Mouse (Mus musculus): ENCODE measurements around the gene Trpd52l3. TPM values are rescaled to one million over a fixed set of nuclear protein-coding genes. Genes with fewer than 3 reads are reported as not detected.
A peak's percentile ranks its signal among the peaks of the same experiment; 100 is the strongest.

The Trpd52l3 gene
- not detected for total RNA-seq (2021)
- long read RNA-seq, experiment 1 = 0 reads
- long read RNA-seq, experiment 2 = 0 reads

- no peak within 1 kb of the TSS for H3K27ac ChIP-seq
- no peak within 1 kb of the TSS for H3K4me3 ChIP-seq
- no peak for TF ChIP-seq CTCF (conservative IDR thresholded peaks at IDR 0.05)
- DNase-seq (ENCODE audit: low spot score in 2 of 2) = no peak
Observed at GRCm38 (mm10) chr19:30003621-30004020, at the start of gene Trpd52l3. TSS of gene Trpd52l3 (plus strand) at chr19:30003790.

- no peak for TF ChIP-seq CTCF (conservative IDR thresholded peaks at IDR 0.05)
- H3K4me3 ChIP-seq = no peak overlapping the region
- DNase-seq (ENCODE audit: low spot score in 2 of 2) = no peak
Observed at GRCm38 (mm10) chr19:29953833-29954232, 49.8 kb upstream of the Trpd52l3 start.

GRCm38 (mm10) chr19:29955454-29955853 is 48.1 kb upstream of the Trpd52l3 start:
- H3K4me3 ChIP-seq = no peak overlapping the region
- TF ChIP-seq CTCF (conservative IDR thresholded peaks at IDR 0.05) = no peak

More at GRCm38 (mm10) chr19:29953833-29954232, 49.8 kb upstream of the Trpd52l3 start:
- no peak overlapping the region for H3K27ac ChIP-seq

GRCm38 (mm10) chr19:29960906-29961305 is 42.7 kb upstream of the Trpd52l3 start:
- DNase-seq (ENCODE audit: low spot score in 2 of 2) = no peak
- no peak for TF ChIP-seq CTCF (conservative IDR thresholded peaks at IDR 0.05)
- Histone ChIP-seq H3K4me3 (no peak overlapping the region), H3K27ac (no peak overlapping the region)

More at GRCm38 (mm10) chr19:29955454-29955853, 48.1 kb upstream of the Trpd52l3 start:
- no peak overlapping the region for H3K27ac ChIP-seq
- no peak for DNase-seq (ENCODE audit: low spot score in 2 of 2)

- TF ChIP-seq CTCF (conservative IDR thresholded peaks at IDR 0.05) = no peak
Observed at GRCm38 (mm10) chr19:29961842-29962241, 41.7 kb upstream of the Trpd52l3 start.

DNA sequence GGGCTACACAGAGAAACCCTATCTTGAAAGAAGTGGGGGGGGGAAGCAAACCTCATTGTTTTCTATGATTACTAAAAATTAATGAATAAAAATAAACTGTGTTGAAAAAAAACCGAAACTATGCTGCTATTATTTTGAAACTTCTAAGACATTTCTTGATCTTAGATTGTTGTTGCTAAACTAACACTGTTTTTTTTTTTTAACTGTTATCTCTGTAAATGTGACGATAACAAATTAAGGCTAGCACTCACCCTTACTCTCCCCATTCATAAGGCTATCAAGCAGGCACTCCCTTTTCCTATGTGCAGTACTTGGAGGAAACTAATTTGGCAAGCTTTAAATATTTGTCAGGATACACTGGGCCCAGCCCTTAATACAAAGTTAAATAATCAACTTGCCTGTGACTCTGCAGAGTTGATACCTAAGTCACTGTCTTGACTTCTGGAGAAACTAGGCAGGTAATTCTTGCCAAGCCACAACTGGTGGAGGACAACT is 39.9 kb upstream of the Trpd52l3 start:
- TF ChIP-seq CTCF (conservative IDR thresholded peaks at IDR 0.05) = no peak
- H3K27ac ChIP-seq = no peak overlapping the region
- no peak overlapping the region for H3K4me3 ChIP-seq
- DNase-seq (ENCODE audit: low spot score in 2 of 2) = no peak

More at GRCm38 (mm10) chr19:29961842-29962241, 41.7 kb upstream of the Trpd52l3 start:
- no peak for DNase-seq (ENCODE audit: low spot score in 2 of 2)
- H3K27ac ChIP-seq = no peak overlapping the region
- H3K4me3 ChIP-seq = no peak overlapping the region

DNA sequence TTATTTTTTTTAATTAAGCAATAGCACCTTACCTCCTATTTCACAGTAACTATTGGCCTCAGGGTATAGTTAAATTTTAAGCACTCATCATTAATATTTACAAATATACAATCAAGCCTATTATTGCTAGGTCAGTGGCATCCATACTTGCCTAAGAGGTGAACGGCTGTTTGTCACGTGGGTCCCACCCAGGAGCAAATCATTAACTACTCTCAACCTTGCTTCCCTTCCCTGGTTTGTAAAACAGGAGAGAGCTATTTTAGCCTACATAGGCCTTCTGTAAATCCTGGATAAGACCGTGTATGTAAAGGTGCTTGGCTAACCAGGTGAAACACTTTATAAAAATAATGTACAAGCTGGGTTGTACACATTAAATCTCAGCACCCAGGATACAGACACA is 35.6 kb upstream of the Trpd52l3 start:
- no peak for TF ChIP-seq CTCF (conservative IDR thresholded peaks at IDR 0.05)
- Histone ChIP-seq H3K4me3 (no peak overlapping the region), H3K27ac (no peak overlapping the region)
- DNase-seq (ENCODE audit: low spot score in 2 of 2) = no peak

DNA sequence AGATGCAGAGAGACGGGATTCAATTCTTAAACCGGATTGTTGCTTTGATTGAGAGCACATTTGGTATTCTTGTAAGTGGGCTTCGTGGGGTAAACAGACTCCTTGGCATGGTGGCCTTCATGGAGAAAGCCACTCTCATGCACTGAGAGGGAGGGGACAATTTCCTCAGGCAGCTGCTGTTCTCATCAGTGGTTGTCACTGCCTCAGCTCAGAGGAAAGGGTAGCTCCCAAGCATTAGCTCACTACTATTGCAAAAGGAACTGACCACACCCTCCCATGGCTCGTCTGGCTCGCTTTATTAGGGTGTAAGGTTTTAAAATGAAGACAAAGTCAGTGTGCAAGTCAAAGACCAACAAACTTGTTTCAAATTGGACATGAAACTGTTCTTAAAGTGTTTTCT is 30.2 kb upstream of the Trpd52l3 start:
- Histone ChIP-seq H3K27ac (no peak overlapping the region), H3K4me3 (no peak overlapping the region)
- TF ChIP-seq CTCF (conservative IDR thresholded peaks at IDR 0.05) = no peak
- DNase-seq (ENCODE audit: low spot score in 2 of 2) = no peak

GRCm38 (mm10) chr19:29978847-29979246 is 24.7 kb upstream of the Trpd52l3 start:
- no peak overlapping the region for H3K4me3 ChIP-seq
- DNase-seq (ENCODE audit: low spot score in 2 of 2) = peak; percentile 44 to 65
- H3K27ac ChIP-seq = peak overlapping the region; percentile 63
- TF ChIP-seq CTCF (conservative IDR thresholded peaks at IDR 0.05) = peak; percentile 88

DNA sequence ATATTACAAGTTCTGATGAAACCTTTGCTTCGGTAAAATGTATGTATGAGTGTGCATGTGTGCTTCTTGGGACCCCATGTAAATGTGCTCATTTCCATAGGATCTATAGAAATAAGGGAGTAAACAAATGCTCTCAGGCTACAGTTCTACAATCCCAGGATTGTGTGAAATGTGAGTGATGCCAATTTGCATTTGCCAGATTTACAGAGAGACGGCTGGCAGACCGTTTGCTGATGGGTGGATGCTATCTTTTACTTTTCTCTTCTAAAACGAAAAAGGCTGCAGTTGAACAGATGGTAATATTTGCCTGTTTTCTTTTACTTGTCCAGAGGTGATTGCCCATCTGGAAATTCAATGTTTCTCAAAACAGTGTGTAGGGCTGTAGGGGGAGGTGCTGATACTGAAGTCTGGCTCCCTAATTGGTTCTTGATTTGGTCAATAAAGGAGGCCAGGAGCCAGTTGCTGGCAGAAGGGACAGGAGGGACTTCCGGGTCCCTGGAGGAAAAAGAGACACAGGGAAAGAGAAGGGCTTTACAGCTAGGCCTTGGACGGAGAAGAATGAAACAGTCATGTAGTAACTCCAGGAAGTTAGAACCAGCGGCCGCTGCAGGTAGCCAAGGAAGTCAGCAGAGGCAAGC is 24.0 kb upstream of the Trpd52l3 start:
- TF ChIP-seq CTCF (conservative IDR thresholded peaks at IDR 0.05) = no peak
- peak; percentile 12 for DNase-seq (ENCODE audit: low spot score in 2 of 2)
- no peak overlapping the region for H3K4me3 ChIP-seq
- peak overlapping the region; percentile 63 for H3K27ac ChIP-seq

DNA sequence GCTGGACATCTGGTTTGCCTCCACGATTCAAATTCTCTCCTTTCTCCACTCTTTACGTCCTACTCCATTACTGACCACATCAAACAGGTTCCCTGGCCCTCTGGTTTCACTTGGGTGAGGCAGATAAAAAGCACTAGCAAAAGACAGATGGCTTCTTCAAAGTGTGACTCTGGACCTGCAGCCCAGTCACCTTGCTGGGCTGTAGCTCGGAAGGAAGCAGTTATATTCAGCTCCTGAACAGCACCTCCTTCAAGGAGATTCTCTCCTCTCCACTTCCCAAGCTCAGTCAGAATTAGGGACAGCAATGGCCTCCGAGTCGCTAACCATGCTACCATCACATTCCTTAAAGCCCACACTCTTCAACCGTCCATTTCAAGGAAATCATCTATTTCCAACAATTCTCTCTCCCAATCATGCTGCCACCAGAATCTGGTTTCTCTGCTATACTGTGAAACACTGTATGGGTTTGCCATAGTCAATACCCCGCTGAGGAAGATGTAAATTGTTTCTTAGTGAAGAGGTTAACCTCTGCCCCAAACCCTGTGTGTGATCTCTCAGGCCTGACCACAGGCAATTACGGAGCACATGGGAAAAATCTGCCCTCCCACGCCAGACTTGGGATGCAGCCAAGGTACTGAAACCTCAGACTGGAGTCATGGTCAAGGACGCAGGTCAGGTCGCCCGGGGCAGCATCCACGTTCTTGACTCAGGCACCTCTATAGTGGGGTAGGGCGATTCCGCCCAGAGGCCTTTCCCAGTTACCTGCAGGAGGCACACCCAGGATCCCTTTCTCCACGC is 19.2 kb upstream of the Trpd52l3 start:
- DNase-seq (ENCODE audit: low spot score in 2 of 2) = no peak
- TF ChIP-seq CTCF (conservative IDR thresholded peaks at IDR 0.05) = no peak
- no peak overlapping the region for H3K27ac ChIP-seq
- H3K4me3 ChIP-seq = no peak overlapping the region

DNA sequence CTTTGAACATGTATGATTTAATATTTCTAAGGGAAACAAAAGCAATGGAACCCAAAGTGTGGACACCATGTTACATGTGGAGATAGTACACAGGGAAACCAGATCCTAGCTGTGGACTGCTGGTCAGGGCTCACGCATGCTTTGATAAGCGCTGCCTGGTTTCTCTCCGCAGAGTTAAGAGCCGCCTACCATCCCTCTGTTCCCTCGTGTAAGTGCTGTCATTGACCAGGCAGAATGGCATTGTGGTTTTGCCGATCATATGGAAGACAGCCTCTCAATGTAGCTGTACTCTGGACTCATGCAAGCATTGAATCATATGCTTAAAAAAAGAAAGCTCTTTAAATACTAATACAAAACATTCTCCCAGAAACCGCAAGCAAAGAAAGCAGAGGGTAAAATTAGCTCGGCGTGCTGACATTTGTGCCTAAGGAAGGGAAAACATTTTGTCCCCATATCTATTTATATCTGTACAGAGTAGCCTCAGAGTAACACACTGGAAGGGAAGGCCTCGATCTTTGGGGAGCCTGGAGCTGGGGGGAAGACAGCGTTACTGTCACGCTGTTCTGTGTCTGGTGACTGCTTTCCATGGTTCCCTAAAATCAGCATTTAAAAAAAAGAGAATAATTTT is 17.0 kb upstream of the Trpd52l3 start:
- TF ChIP-seq CTCF (conservative IDR thresholded peaks at IDR 0.05) = no peak
- no peak overlapping the region for H3K4me3 ChIP-seq
- H3K27ac ChIP-seq = peak overlapping the region; percentile 74
- DNase-seq (ENCODE audit: low spot score in 2 of 2) = no peak

Measured in layer of hippocampus, adult 2 months (tissue).